Mouse (Mus musculus): Measurements from ENCODE around the gene Olfr594.
"Not testable (repeated sequence)": the region's sequence is repeated elsewhere in the genome, so short reads cannot be mapped to it uniquely, and the experiment has no call there.

Gene Olfr594

DNA sequence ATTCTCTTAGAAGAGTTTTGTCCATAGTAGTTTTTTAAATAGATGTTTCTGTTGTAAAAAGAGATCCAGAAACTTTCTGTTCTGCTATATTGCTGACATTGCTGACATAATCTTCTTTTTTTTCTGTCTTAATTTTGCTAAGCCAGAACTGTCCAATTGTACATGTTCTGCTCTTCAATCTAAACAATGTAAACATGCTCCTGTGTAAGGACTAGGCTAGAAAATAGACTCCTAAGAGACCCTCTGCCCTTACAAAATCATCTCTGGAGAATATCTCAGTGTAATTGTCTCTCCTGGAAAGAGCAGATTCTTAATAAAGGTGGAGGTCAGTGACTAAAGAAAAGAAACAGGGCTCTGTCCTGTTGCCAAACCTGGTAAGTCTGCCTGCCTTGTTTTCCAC, at the start of gene Olfr594:
Olfr594 (plus strand) TSS at position 301 of the 400 bp plus-strand sequence.
- no peak for DNase-seq

DNA sequence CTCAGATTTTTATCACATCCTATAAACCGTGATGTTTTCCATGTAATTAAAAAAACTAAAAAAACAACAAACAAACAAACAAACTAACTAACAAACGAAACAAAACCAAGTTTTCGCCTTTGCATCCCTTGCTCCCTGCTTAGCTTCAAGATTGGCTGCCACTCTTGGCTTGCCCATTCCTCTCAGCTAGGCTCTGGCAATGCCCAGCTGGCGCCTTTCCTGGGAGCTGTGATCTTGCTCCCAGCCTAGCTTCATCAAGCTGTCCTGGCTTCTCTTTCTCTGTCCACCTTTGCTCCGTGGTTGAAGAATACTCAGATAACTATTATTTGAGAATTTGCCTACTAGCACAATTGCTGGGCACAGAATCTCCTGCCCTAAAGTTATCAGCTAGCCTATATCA, 47.1 kb upstream of the Olfr594 start:
- no peak for DNase-seq

DNA sequence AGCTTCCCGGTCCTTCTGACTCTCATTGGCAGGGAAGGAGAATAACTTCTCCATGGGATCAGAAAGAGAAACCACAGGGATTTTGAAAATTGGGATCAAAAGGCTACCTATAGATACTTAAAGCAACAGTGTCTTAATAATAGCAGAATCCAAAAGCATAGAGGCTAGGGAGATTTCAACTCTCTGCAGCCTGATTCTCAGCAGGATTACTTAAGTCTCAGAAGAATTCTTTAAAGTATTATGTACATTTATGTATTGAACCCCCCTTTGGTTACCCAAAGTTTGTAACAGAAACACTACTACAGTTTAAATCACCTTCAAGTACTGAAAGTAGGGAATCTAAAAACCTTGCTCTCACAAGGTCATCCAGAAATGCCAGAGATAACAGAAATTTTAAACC, 38.6 kb upstream of the Olfr594 start, which contains the start of gene Olfr591:
Olfr591 (minus strand) TSS at position 101 of the 400 bp plus-strand sequence.
- DNase-seq = no peak

- DNase-seq = not testable (repeated sequence)
Measured at GRCm38 (mm10) chr7:103184503-103184902, 32.3 kb upstream of the Olfr594 start, which contains the start of gene Olfr592. Olfr592 (plus strand) TSS chr7:103184803.

- DNase-seq = no peak
Measured at GRCm38 (mm10) chr7:103211562-103211961, 5.2 kb upstream of the Olfr594 start, which contains the start of gene Olfr593. Olfr593 (plus strand) TSS chr7:103211862.

GRCm38 (mm10) chr7:103212050-103212449, 4.7 kb upstream of the Olfr594 start:
- not testable (repeated sequence) for DNase-seq

- not testable (repeated sequence) for DNase-seq
Measured at GRCm38 (mm10) chr7:103252405-103252804, 35.6 kb downstream of the Olfr594 start, which contains the start of gene Usp17ld. Usp17ld (minus strand) TSS chr7:103252505.

Data from kidney, postnatal 14 days (tissue).